Mouse (Mus musculus) mature B cell (primary cell): ENCODE results near the gene Hhipl1.

Experiments used
- in situ Hi-C: fragments of 300-500 bp; cut with MboI; formaldehyde crosslinking; loops from 2 replicates; pipeline ENCODE4 v1.14.3; 2019

Gene Hhipl1

DNA sequence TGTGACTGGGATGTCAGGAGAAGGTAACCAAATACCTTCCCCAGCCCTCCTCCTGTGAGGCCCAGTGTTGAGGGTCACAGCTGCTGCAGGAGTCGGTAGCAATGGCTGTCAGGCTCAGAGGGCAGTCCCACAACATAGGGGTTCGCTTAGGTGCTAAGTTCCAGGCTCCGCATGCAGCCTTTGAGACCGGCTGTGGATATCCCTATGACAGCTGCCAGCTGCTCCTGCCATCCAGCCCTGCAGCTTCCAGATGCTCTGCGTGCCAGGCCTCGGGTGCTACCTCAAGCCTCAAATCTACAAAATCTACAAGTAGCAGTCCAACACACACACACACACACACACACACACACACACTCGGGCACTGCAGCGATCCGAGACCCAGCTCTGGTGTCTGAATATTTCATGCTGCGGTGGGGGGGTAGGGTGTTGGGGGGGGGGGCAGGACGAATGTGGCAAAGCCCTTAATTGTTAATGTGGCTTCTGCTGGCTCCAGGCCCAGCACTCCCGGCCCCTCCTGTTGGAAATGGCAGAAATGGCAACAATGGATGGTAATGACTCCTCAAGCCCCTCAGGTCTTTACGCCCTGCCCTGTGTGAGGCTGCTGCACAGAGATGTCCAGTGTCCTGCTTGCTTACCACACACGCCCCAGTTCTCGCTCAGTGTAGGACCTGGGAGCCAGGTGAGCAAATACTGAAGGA, 27.7 kb upstream of the Hhipl1 start:
- in situ Hi-C loops: no loop called here

DNA sequence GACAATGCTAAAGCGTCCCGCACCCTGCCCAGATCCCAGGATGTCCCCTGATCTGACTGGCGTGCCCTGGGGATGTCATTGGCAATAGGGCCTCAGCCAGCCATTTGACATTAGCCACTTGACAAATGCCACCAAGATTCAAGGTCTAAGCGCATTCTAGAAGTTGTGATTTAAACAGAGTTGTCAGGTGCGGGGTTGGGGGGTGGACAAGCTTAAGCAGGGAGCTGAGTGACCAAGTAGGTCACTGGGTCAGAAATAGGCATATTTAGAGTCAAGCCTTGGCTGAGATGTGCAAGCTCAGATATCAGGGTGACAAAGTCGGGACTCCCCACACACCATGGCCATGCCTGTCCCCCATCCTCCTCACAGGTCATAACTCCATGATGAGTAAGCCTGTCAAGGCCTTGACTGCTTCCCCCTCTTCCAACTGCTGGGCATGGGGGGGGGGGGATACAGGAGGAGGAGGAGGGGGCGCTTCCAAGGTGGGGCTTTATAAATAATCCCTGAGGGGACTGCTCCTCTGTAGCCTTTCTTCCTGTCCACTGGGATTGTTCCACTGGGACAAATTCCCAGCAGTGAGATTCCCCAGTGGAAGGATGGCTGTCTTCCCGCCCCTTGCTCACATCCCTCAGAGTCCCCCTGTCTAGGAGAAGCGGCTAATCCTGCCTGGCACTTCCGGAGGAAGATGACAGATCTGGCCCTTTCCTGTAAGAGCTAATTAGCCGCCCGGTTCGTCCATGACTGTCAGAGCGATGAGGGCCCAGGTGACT, 21.4 kb upstream of the Hhipl1 start:
- in situ Hi-C loops: no loop called here

DNA sequence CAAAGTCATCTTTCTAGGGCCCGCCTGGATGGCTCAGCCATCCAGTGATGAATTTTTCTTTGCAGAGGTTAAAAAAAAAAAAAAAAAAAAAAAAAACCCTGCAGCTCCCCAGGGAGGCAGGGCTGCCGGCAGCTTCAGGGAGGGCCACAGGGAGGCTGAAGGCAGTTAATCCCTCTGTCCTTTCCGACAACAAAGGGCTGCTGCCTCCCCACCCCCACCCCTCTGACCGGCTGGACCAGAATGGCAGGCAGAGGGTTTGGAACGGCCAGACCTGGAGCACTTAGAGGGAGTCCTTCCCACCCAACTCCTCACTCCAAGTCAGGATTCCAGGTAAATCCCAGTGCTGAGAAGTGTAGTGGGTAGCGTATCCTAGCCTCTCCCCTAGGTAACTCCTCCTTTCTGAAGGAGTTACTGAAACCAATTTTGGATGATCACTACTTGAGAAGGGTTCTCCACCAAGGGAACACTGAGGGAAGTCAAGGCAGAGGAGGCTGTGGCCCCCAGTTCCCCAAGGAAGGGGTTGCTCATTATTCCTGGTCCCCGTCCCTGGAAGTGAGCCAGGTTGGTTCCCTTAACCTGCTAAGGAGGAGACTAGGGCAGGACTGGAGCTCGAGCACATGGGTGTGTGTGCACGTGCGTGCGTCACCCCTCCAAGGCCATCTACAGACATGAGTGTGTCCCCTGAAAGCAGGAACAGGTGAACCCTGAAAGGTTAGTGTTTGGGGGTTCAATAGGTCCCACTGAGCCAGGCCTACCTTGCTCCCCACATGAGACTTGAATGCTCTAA, 20.7 kb upstream of the Hhipl1 start:
- in situ Hi-C loops: no loop called here

DNA sequence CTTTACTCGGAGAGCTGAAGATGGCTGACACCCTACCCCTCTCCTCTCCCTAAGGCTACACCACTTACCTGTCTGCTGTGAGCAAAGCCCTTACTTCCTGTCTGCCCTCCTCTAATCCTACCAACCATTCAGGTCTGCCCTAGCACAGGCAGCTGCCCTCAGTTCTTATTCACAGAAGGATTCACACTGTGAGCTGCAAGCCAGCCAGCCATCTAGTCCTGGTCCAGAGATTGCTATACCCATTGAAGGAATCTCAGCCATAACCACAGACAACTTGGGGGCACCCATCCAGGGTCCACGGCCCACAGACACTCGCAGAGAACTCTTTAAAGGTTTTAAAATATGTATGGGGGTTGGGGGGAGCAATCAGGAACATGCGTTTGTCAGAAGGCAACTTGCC, 19.7 kb upstream of the Hhipl1 start:
- in situ Hi-C loops: no loop called here

DNA sequence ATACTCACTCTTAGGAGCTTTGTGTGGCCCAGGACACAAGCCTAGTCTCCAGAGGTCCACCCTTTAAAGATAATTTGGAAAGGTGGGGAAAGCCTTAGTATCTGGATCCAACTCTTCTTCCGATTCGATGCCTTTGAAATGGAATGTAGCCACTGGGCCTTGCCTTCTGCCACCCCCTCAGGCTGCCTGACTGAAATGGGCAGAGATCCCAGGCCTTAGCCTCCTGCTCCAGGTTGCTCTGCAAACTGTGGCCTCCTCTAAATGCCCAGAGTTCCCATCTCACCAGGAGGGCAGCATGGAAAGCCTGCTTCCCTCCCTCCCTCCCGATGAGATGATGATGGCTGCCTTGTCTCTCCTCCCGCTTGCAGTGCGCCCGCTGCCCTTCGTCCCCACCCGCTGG, 19.1 kb upstream of the Hhipl1 start:
- in situ Hi-C loops: no loop called here

DNA sequence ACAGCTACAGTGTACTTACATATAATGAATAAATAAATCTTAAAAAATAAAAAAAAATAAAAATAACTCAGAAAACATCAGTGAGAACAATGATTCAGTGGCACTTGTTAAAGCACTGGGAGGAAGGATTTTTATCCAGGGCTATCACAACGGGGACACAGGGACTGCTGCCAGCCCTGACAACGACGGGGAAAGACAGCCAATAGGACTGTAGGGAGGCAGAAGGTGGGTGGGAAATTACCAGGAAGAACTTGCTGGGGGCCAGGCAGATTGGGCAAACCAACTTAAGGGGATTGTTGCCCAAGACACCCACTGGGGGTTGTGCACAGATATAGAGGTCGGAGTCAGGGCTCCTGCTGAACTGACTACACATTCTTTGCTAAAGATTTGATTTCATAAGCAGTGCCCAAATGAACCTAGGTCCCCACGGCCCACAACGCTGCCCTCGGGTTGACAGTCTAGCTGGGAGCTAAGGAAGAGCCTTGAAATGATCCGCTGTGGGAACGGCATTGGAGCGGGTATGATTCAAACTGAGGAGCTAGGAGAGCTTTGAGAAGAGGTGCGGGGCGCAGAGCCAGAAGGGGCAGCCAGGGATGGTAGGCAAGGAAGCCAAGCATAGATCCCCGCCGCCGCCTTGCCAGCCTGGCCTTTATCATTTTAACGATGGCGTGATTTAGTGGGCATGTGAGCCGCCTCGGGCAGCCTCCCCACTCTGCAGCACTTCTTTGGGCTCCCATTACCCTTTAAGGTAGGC, 17.8 kb upstream of the Hhipl1 start:
- in situ Hi-C loops: no loop called here

DNA sequence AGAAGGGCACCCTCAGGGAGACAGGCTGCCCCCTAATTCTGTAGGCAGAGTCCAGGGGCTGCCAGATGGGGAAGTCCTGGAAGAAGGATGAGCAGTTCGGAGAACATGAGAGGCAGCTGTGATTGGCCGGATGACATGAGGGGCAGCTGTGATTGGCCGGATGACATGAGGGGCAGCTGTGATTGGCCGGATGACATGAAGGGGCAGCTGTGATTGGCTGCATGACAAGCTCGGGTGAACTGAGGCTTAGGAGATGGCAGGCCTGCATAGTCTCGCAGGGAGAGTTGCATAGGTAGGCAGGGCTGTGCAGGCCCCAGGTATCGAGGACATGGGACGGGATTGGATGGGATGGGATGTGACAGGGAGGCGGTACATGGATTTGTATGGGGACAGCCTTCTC, 13.7 kb upstream of the Hhipl1 start:
- in situ Hi-C loops: no loop called here

DNA sequence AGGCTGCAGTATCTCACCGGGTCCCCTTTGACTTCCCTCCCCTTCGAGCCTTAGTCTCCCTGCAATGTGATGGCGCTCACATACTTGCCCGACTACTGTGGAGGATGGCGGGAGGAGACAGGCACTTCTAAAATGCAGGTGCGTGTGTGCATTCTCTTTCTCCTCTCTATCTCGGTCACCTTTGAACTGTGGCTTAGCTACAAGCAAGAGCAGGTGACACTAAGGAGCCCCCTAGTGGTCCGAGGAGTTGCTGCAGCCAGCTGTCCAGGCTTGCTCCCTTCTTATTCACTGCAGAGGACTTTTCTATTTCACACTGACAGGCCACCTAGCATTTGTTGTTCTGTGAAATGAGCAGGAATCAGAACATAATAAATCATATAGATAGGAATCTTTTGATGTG, 13.1 kb upstream of the Hhipl1 start:
- in situ Hi-C loops: no loop called here

DNA sequence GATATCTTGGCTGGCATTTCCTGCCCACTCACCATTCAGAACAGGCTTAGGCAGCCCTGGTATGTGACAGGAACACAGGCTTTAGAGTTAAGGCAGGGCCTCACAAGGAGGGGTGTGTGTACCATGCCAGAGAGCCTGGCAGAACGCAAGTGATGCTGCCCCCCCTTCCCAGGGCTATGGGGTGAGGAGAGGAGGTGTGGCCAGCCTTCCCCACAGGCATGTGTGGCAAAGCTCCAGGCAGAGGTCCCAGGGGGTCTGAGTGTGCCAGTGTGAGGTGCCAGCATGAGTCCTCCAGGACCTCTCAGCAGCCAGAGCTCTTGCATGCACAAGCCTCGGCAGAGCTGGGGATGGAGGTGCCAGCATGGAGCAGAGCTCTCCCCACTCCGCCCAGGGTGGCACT, 11.4 kb upstream of the Hhipl1 start:
- in situ Hi-C loops: no loop called here

DNA sequence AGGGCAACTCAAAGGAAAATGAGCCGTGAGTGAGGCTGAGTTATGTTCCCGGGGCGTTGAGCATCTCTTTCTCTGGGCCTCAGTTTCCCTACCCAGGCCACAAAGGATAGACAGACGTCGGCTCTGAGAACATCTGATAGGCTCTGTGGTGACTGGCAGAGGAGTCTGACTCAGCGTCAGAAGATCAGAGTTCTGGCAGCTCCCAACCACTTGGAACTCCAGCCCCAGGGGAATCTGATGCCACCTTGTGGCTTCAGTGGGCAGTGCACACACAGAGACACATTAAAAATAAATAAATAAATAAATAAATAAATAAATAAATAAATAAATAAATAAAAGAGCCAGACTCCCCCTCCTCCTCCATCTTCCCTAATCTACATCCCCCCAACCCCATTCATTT, 9.0 kb upstream of the Hhipl1 start:
- in situ Hi-C loops: no loop called here

DNA sequence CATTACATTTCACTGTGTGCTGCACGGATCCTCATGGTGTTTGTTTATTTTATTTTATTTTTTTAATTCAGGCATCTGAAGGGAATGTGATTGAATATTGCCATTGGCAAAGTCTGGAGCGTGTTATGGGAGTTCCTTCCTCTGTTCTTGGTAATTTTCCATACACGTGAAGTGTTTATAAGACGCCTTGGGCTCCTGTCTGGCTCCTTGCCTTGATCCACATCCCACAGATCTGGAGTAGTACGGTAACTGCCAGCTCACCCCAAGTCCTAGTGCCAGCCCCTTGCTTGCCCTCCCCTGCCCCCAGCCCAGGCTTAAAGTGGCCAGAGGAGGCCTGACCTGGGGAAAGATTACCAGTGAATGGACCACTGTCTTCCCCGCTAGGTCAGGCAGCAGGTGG, 5.1 kb upstream of the Hhipl1 start:
- in situ Hi-C loops: no loop called here

DNA sequence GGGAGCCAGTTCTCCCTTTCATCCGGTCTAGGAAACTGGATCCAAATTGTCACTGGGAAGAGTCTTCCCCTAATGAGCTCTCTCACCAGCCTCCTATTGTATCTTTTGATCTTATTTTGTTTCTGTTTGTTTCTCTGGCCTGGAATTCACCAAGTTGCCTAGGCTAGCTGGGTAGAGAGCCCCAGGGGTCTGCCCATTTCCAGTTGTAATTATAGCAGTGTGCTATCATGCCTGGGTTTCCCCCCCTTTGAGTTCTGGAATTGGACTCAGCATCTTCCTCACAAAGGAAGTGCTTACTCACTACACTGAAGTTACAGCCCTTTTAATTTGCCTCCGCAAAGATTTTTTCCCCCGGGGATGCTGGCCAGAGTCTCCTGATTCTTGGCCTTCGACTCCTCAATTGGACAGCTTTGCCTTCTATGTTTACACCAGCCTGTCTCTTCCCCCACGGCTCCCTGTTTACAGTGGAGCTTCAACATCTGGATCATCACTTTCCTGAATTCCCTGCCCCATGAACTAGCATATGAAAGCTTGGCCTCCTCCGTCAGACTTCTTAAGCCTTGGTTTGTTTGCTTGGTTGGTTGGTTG, 2.2 kb upstream of the Hhipl1 start:
- in situ Hi-C loops: no loop called here

DNA sequence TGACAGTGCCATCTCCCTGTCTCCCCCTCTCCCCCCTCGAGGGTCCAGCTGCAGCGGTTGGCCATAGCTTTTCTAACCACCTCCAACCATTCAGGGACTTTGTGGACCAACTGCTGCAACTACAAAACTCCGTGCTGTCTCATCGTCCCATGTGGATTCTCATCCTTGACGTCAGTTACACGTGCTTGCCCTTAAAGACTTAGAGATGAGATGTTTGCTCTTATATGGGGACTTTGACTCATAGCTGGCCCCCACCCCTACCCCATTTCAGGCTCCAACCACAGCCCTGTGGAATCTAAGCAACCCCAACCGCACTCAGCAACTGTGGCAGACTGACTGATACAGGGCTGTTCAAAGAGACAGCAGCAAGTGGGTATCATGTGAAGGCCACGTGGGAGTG, 898 bp upstream of the Hhipl1 start:
- in situ Hi-C loops: no loop called here

DNA sequence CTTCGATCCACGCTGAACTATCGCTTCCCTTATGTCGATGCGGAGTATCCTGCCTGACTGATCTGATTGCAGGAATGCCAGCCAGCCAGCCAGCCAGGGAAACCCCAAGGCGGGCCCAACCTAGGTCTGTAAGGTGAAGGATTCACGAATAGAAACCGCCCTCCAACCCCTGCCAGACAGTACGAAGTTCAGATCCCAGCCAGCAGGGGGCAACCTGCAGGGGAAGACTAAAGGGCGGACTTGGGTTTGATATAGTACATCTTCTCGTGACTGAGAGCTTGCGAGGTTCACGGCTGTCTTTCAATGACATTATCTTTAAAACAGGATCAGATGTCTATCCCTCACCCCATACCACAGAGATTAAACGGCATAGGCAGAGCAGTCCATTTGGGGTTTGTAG, 1.5 kb downstream of the Hhipl1 start:
- in situ Hi-C loops: no loop called here

DNA sequence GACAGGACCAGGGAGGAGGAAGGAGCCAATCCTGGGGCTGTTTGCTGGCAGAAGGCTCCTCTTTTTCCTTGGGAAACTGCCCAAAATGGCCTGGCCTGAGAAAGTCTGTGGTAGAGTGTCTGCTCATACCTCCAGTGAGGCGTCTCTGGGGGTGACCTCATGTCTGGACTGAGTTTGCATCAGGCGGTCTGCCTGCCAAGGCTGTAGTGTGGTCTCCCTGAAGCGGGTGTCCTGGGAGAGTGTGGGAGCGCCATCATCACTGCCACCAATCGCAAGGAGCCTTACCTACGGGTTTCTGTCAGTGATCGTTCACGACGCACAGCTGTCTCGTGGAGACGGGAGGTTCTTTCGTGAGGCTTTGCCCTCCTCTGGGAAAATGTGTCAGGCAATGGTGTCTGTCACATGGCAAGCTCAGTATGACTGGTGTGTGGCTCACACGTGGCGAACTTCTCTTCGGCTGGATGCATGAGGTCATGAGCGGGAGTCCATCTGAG, 2.3 kb downstream of the Hhipl1 start:
- in situ Hi-C loops: no loop called here

DNA sequence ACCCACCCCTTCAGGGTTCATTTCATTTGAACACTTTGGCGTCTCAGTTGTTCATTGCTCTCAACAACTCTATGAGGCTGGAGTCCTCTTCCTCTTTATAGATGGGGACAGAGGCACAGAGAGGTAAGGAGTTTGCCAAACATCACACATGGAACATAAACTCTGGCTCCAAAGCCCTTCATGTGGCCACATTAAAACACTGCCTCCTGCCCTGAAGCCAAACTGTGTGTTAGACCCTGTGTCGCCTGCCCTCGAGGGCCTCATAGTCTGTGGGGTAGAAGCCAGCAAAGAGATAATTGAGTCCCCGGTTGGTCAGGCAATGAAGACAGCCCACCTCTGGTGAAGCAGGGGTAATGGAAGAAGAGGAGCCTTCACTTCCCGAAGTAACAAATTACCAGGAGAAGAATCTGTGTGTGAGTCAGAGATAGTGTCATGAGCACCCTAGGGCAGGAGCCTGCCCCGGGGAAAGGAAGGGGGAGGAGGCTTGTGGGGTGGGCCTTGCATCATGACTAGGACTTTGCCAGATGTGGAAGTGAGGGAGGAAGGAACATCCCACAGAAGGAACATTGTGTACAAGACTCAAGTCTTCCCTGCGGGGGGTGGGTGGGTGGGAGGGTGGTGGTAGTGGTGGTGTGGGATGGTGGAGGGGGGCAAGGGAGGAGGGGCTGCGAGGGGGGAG, 3.2 kb downstream of the Hhipl1 start:
- in situ Hi-C loops: no loop called here

DNA sequence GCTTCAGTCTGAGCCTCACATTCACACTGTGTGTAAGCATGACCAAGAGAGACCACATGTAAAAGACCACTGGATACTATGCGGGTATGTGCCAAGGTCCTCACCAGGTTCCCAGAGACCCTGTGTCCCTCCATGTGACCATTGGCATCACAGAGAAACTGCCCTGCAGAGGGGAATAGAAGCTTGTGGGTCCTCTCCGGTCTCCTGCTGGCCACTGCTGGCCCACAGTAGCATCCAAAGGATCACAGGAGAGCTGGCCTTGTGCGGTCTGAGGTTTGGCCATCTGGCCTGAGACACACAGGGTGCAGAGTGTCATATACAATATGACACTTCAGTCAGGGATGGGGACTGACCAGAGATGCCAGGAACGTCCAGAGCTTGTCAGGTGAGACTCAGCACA, 4.0 kb downstream of the Hhipl1 start:
- in situ Hi-C loops: no loop called here

DNA sequence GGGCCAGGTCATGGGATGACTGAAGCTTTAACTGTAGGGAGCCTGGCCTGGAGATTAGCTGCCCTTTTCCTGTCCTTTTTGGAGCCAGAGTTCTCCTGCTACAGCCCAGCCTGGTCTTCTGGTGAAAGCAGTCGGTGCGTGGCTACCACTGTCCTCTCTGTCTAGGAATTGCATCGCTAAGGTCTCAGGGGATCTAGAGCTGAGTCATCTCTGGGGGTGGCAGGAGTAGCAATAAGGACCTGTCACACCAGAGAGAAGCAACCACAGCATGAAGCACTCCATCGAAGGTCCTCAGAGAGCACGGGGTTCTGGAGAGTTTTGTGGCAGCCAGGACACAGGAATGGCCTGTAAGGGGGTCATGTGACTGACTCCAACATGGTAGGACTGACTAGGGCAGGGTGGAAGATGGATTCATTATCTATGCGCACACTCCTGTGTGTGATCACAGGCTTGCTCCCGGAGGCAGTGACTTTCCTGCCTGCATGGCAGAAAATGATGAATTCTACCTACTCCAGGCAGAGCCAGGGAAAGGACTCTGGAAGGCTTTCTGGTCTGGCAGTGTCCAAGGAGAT, 4.5 kb downstream of the Hhipl1 start:
- in situ Hi-C loops: no loop called here

DNA sequence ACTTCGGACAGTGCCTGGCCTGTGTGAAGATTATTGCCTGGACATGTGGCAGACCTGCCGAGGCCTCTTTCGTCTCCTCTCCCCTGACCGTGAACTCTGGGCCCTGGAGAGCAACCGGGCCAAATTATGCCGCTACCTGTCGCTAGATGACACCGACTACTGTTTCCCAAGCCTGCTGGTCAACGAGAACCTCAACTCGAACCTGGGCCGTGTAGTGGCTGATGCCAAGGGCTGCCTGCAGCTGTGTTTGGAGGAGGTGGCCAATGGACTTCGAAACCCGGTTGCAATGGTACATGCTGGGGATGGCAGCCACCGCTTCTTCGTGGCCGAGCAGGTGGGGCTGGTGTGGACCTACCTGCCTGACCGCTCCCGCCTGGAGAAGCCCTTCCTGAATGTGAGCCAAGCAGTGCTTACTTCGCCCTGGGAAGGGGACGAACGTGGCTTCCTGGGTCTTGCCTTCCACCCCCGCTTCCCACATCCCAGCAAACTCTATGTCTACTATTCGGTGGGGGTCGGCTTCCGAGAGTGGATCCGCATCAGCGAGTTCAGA, 5.7 kb downstream of the Hhipl1 start:
- in situ Hi-C loops: no loop called here

DNA sequence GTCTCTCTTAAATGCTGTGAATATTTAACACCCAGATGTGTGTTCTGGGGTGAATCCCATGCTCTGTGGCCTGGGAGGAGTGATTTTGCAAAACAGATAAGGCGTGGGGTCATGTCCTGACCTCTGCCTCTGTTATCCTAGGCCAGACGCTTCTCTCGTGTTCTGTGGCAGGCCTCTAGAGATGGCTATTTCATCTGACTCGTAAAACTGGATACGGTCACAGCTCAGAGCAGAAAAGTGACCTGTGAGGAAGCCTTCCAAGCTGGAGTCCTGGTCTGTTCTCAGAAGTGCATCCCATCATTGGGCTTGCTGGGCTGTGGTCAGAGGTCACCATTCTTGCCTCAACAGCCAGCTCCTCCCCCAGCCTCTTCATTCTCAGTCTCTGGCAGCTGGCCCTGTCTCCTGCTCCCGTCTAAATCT, 6.4 kb downstream of the Hhipl1 start:
- in situ Hi-C loops: no loop called here
